Mouse (Mus musculus): Measurements from ENCODE around the gene Lrba. TPM values are rescaled to one million over a fixed set of nuclear protein-coding genes. Genes with fewer than 3 reads are reported as not detected.

The Lrba gene
- polyA plus RNA-seq, 1 experiment from 2014 or later: 4.8 TPM

- Histone ChIP-seq H3K4me1 (peaks cover 29% of the 10 kb centered on the region), H3K9me3 (no peaks in the 10 kb centered on the region), H3K9ac (peak overlapping the region; percentile 52), H3K27me3 (replicated peaks) (peaks cover 25% of the 10 kb centered on the region), H3K27ac (peak overlapping the region; percentile 74), H3K36me3 (no peaks in the 10 kb centered on the region), H3K4me3 (peak overlapping the region; percentile 32), H3K4me2 (replicated peaks) (peak overlapping the region; percentile 60)
- 1% methylated on average over 22 of the region's 22 CpGs for WGBS
- peak; percentile 32; the same call in 1 of the 2 replicates for ATAC-seq (ENCODE audit: low FRiP score, low read depth)
These were observed 326.0 kb downstream of the Lrba start for GRCm38 (mm10) chr3:86550301-86551010.

DNA sequence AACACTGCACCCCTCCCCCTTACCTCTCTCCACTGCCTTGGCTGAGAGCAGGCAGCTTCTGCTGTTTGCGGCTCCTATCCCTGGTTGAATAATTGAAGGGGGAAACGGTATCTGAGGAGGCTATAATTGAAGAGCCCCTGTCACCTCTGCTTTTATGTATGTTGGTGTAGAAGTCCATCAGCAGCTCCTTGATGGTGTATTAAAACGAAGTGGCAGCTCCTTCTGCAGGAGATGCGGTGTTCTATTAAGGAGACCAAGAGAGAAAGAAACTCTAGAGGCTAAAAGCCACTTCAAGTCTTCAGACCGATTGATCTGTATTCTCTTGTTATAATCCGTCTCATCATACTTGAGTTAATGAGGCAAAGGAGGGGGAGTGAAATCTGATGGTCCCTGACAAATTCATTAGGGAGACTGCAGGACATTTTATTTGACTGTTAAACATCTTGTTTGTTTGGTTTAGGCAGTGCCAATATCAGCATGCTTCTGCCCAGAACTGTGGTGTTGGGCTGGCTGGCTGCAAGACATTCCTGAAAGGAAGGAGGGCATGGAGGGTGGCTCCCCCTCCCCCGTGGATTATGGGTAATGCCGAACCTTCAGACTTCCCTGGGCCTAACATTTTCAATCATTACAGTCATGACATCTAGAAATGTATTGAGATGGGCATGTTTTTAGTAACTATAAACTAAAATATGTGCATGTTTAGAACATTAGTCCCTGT lies 326.7 kb downstream of the Lrba start:
- 8% methylated on average over 8 of the region's 8 CpGs for whole genome bisulfite sequencing
- peak overlapping the region; percentile 60 for H3K4me2 ChIP-seq (replicated peaks)

DNA sequence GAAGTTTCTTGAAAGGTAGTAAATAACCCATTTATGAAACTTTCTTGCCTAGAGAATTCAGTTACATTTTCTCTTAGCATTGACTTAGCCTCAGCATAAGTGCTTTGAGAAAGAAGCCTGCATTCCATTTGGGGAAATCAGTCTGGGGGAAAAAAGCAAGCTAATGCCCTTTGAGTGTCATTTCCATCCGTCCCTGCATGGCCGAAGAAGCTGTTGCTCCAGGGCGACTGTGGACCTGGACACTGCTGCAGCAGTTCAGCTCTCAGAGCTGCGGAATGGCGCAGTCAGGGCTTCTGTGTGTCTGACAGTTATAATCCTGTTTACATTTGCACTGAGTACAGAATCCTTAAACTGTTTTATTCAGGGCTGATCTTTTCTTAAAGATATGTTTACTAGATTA lies 327.7 kb downstream of the Lrba start:
- Histone ChIP-seq H3K9me3 (no peaks in the 10 kb centered on the region), H3K4me1 (peaks cover 25% of the 10 kb centered on the region), H3K27ac (no peak overlapping the region), H3K4me2 (replicated peaks) (no peak overlapping the region), H3K27me3 (replicated peaks) (peaks cover 16% of the 10 kb centered on the region), H3K9ac (no peak overlapping the region), H3K36me3 (no peaks in the 10 kb centered on the region), H3K4me3 (no peak overlapping the region)
- 44% methylated on average over 5 of the region's 5 CpGs for whole genome bisulfite sequencing
- no peak for ATAC-seq (ENCODE audit: low FRiP score, low read depth)

More for the DNA sequence above, 326.7 kb downstream of the Lrba start:
- Histone ChIP-seq H3K27ac (peak overlapping the region; percentile 74), H3K27me3 (replicated peaks) (peaks cover 23% of the 10 kb centered on the region), H3K36me3 (no peaks in the 10 kb centered on the region), H3K9ac (peak overlapping the region; percentile 13; the same call in 1 of the 2 replicates), H3K9me3 (no peaks in the 10 kb centered on the region), H3K4me1 (peaks cover 29% of the 10 kb centered on the region), H3K4me3 (no peak overlapping the region)
- 0 out of 2 replicates have a peak, but pooled peaks have one; percentile 38 for ATAC-seq (ENCODE audit: low FRiP score, low read depth)

DNA sequence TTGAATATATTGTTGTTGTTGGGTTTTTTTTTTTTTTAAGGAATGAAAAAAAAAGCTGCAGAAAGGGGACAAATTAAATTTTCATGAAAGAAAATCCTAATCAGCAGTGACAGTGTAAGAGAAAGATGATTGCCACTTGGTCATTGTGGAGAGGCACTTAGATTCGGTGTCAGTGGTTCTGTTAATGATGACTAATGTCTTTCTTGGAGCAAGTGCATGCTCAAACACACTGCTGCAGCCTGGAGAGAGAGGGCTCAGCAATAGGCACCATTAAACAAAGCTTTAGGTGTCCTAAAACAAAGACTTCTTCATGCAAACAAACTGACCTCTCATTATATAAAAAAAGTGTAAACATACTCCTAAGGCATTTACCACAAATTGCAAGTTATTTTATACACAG lies 334.5 kb downstream of the Lrba start:
- H3K4me3 ChIP-seq: no peak overlapping the region
- H3K36me3 ChIP-seq: no peaks in the 10 kb centered on the region
- 10% methylated on average over 1 of the region's 1 CpGs for WGBS
- no peaks in the 10 kb centered on the region for H3K27me3 ChIP-seq (replicated peaks)
- H3K4me2 ChIP-seq (replicated peaks): no peak overlapping the region
- H3K9me3 ChIP-seq: no peaks in the 10 kb centered on the region
- no peak overlapping the region for H3K9ac ChIP-seq
- no peak overlapping the region for H3K27ac ChIP-seq
- ATAC-seq (ENCODE audit: low FRiP score, low read depth): no peak
- 0 out of 2 replicates have a peak, but pooled peaks cover 5% of the 10 kb centered on the region for H3K4me1 ChIP-seq

GRCm38 (mm10) chr3:86559635-86560034 lies 335.2 kb downstream of the Lrba start:
- H3K4me2 ChIP-seq (replicated peaks): no peak overlapping the region
- H3K9me3 ChIP-seq: no peaks in the 10 kb centered on the region
- no peak for ATAC-seq (ENCODE audit: low FRiP score, low read depth)
- H3K27ac ChIP-seq: no peak overlapping the region
- H3K9ac ChIP-seq: no peak overlapping the region
- 0 out of 2 replicates have a peak, but pooled peaks cover 5% of the 10 kb centered on the region for H3K4me1 ChIP-seq
- H3K27me3 ChIP-seq (replicated peaks): no peaks in the 10 kb centered on the region
- WGBS: 73% methylated on average over 4 of the region's 4 CpGs
- H3K4me3 ChIP-seq: no peak overlapping the region
- no peaks in the 10 kb centered on the region for H3K36me3 ChIP-seq

GRCm38 (mm10) chr3:86560281-86561022 lies 336.0 kb downstream of the Lrba start:
- peak; percentile 71; the same call in 1 of the 2 replicates for ATAC-seq (ENCODE audit: low FRiP score, low read depth)
- Histone ChIP-seq H3K4me3 (no peak overlapping the region), H3K27ac (no peak overlapping the region), H3K9ac (no peak overlapping the region), H3K27me3 (replicated peaks) (no peaks in the 10 kb centered on the region), H3K9me3 (no peaks in the 10 kb centered on the region), H3K4me2 (replicated peaks) (no peak overlapping the region), H3K4me1 (0 out of 2 replicates have a peak, but pooled peaks cover 5% of the 10 kb centered on the region), H3K36me3 (no peaks in the 10 kb centered on the region)
- 77% methylated on average over 4 of the region's 4 CpGs for WGBS

DNA sequence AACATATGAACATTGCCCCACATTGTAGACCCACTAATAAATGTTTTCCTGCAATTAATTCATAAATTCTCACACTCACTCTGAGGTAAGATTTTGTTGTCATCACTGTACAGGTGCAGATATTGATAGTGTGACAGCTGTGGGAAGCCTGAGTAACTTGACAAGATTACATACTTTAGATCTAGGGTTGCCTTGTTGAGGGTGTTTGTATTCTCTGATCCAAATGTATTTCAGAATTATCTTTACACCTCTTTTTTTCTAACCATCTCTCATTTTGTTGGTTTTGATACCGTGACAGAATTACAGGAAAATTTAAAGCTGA lies 336.5 kb downstream of the Lrba start:
- no peak overlapping the region for H3K4me2 ChIP-seq (replicated peaks)
- no peaks in the 10 kb centered on the region for H3K27me3 ChIP-seq (replicated peaks)
- no peak overlapping the region for H3K4me3 ChIP-seq
- H3K9me3 ChIP-seq: no peaks in the 10 kb centered on the region
- no peak overlapping the region for H3K27ac ChIP-seq
- 0 out of 2 replicates have a peak, but pooled peaks cover 5% of the 10 kb centered on the region for H3K4me1 ChIP-seq
- ATAC-seq (ENCODE audit: low FRiP score, low read depth): no peak
- no peak overlapping the region for H3K9ac ChIP-seq
- no peaks in the 10 kb centered on the region for H3K36me3 ChIP-seq
- 91% methylated on average over 1 of the region's 1 CpGs for WGBS

DNA sequence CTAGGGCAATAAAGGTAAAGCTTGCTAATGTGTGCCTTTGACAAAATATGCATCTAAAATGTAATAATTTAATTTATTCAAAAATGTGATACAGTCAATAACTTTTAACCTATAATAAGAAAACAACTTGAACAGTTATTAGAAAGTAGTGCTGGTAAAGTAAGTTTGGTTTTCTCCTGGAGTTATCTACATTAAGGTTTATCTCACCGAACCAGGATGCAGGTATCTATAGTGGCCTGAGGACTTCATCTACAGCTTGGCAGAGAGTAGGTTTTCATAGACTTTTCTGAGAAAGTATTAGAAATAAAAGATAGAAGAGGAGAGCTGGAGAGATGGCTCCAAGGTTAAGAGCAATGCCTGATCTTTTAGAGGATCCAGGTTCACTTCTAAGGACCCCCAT lies 336.9 kb downstream of the Lrba start:
- 0 out of 2 replicates have a peak, but pooled peaks cover 5% of the 10 kb centered on the region for H3K4me1 ChIP-seq
- no peak overlapping the region for H3K4me2 ChIP-seq (replicated peaks)
- H3K36me3 ChIP-seq: no peaks in the 10 kb centered on the region
- 87% methylated on average over 1 of the region's 1 CpGs for WGBS
- ATAC-seq (ENCODE audit: low FRiP score, low read depth): no peak
- H3K27ac ChIP-seq: no peak overlapping the region
- no peaks in the 10 kb centered on the region for H3K27me3 ChIP-seq (replicated peaks)
- no peak overlapping the region for H3K9ac ChIP-seq
- no peaks in the 10 kb centered on the region for H3K9me3 ChIP-seq
- no peak overlapping the region for H3K4me3 ChIP-seq

DNA sequence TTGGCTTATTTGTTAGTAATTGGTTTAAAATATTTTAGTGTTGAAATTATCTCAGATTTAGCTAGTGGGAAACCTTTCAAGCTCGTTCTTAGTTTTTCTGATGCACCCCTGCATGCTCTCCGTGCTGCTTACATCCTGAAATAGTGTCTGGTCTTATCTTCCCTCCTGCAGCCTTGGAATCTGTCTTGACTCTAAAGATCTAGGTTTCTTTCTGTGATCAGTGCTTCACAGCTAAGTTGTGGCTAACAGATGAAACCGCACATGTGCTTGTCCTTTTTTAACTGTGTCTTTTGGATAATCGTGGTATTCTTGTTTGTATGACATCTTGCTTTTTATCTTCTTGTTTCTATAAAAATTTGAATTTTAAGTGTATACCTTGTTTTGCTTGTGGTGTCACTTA lies 342.8 kb downstream of the Lrba start:
- Histone ChIP-seq H3K4me3 (no peak overlapping the region), H3K9ac (no peak overlapping the region), H3K36me3 (no peaks in the 10 kb centered on the region), H3K4me2 (replicated peaks) (no peak overlapping the region), H3K27ac (no peak overlapping the region), H3K4me1 (no peaks in the 10 kb centered on the region), H3K9me3 (no peaks in the 10 kb centered on the region), H3K27me3 (replicated peaks) (no peaks in the 10 kb centered on the region)
- 81% methylated on average over 4 of the region's 4 CpGs for WGBS
- ATAC-seq (ENCODE audit: low FRiP score, low read depth): no peak

- WGBS: 52% methylated on average over 4 of the region's 4 CpGs
- Histone ChIP-seq H3K9me3 (no peaks in the 10 kb centered on the region), H3K4me3 (no peak overlapping the region), H3K9ac (no peak overlapping the region), H3K4me2 (replicated peaks) (no peak overlapping the region), H3K27me3 (replicated peaks) (no peaks in the 10 kb centered on the region), H3K27ac (no peak overlapping the region), H3K36me3 (no peaks in the 10 kb centered on the region), H3K4me1 (no peaks in the 10 kb centered on the region)
- ATAC-seq (ENCODE audit: low FRiP score, low read depth): no peak
These were observed 347.0 kb downstream of the Lrba start for GRCm38 (mm10) chr3:86571518-86571917.

DNA sequence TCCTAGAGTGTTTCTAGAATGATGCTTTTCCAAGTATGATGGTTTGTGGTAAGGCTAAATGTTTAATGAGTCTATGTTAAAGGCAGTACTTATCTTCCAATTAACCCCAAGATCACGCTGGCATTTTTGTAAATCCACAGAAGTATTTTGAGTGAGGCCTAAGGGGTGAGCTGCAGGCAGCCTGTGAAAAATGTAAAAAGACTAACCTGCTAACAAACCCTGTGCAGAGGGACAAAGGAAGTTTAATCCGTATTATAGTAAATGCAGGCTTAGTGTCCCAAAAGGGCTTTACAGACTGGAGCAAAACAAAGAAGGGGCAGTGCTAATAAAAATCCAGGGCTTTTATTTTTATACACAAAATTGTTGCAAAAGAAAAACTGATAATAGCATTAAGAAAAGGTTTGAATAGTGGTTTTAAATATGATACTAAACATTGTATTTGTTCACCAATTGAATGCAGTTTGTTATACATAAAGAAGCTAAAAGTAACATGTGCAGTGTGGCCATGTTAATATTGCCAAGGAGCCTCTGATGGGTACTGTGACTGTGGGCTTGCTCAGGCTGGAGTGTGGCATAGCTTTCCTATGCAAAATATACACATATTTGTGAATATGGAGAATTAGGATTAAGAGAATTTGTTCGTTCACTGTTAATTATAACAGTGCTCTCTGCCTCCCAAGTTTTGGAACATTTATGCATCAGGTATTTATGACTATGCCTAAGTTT lies 348.2 kb downstream of the Lrba start:
- Histone ChIP-seq H3K27ac (no peak overlapping the region), H3K4me2 (replicated peaks) (no peak overlapping the region), H3K27me3 (replicated peaks) (no peaks in the 10 kb centered on the region), H3K4me3 (no peak overlapping the region), H3K4me1 (no peaks in the 10 kb centered on the region), H3K36me3 (no peaks in the 10 kb centered on the region), H3K9ac (no peak overlapping the region), H3K9me3 (no peaks in the 10 kb centered on the region)
- no peak for ATAC-seq (ENCODE audit: low FRiP score, low read depth)
- 53% methylated on average over 3 of the region's 3 CpGs for WGBS

GRCm38 (mm10) chr3:86575312-86575711 lies 350.8 kb downstream of the Lrba start:
- Histone ChIP-seq H3K36me3 (no peaks in the 10 kb centered on the region), H3K4me3 (no peak overlapping the region), H3K4me2 (replicated peaks) (no peak overlapping the region), H3K27ac (no peak overlapping the region), H3K9me3 (no peaks in the 10 kb centered on the region), H3K9ac (no peak overlapping the region), H3K27me3 (replicated peaks) (no peaks in the 10 kb centered on the region), H3K4me1 (no peaks in the 10 kb centered on the region)
- ATAC-seq (ENCODE audit: low FRiP score, low read depth): no peak
